Mouse (Mus musculus) adrenal gland, adult 2 months (tissue): Measurements from ENCODE around the gene Zdhhc16. TPM values are rescaled to one million over a fixed set of nuclear protein-coding genes. Genes with fewer than 3 reads are reported as not detected.

ENCODE experiments used
- DNase-seq: peaks from one replicate; pipeline ENCODE4 v3.0.0; 2021
- long read RNA-seq: library from polyadenylated mRNA; stranded (forward); transcript quantifications from one replicate; pipeline ENCODE4 v2.0.0, GENCODE M21; 2021
- polyA plus RNA-seq: library from polyadenylated mRNA; depleted of rRNA; stranded (reverse); fragments of >200 nt; gene quantifications from 2 replicates; pipeline ENCODE4 v1.2.3, GENCODE M21; 2012; rRNA removed
- total RNA-seq, 2 experiments: library from RNA; stranded (reverse); gene quantifications; 2 replicates each; pipeline ENCODE4 v1.2.3; 2021

Zdhhc16 gene
- total RNA-seq = 10 to 100 TPM; 26.0 to 26.2 TPM
- 56.9 and 73.6 TPM in 2 replicates for polyA plus RNA-seq
- long read RNA-seq, transcript Zdhhc16-201 (11 exons, 1,821 nt) = major isoform, 12 of 25 reads
- long read RNA-seq, partial matches to known transcripts = 0 of 25 reads
- long read RNA-seq, other reads (novel, unspliced or antisense) = 13 of 25 reads

DNA sequence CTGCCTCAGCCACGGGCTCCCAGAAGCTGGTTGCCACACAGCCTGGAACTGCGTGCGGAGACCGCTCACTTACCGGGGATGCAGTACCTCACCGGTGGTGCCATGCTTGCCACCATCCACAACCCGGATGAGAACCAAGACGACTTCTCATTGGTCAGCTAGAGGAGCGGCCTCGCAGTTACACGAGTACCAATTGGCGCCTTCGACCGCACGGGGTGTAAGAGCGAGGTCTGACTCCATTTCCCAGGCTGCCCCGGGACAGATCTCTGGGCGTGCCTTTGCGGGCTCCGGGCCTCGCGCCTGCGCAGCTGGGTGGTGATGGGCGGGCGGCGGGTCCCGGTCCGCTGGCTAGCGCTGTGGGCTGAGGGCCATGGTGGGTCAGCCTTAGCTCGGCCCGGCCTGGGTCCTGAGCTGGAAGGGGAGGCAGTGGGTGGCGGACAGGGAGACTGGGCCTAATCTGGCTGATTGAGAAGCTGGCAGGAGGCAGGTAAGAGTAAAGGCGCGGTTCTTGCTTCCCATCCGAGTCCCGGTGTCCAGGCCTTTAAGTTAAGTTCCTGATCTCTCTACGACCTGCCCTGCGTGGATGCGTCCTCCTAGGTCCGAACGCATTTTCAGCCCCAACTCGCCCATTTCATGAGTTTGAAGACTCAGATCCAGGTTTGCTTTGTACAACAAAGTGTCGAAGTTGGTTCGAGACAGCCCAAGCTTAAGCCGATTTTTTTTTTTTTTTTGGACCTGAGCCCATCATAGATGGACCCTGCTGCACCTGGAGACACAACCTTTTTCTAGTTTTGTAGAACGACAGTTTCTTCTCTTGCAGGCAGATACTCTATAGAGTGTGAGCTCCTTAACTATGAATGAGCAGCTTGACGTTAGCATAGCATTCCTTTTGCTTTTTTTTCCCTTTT lies at the start of gene Zdhhc16, which contains the start of gene Exosc1:
Gene Zdhhc16, plus strand, starts transcription at position 302 of the 908 bp plus-strand sequence.
Gene Exosc1, minus strand, starts transcription at position 245 of the 908 bp plus-strand sequence.
- peak; percentile 99 for DNase-seq

DNA sequence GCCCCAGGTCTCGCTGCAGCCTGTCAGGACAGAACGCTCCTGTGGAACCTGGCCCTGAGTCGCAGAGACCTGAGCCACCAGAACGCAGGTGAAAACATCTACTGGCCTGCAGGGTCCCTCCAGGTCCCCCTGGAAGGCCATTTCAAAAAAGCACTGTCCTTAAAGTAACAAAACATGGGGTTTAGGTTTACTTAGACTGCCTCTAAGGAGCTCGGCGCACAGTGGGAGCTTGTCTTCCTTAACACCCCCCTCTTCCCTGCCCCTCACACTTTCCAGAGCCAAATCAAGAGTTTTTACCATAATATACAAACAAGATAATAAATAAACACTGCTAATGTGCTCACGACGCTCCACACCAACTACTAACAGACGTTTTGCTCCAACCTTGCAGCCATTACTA lies 49.4 kb upstream of the Zdhhc16 start:
- DNase-seq = no peak

DNA sequence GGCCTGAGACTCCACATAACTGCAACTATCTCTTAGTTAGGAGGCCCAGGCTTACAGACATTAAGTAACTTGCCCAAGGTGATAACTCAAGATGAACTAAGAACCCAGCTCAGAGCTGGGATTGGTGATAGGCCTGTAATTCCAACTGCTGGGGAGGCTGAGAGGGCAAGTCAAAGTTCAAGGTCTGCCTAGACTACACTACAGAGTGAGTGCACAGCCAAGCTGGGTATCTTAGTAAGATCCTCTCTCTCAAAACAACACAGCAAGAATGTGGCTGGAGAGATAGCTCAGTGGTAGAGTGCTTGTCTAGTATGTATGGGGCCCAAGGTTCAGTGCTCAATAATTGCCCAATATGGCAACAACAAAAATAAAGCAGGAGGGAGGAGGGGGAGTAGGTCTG lies 45.1 kb upstream of the Zdhhc16 start:
- no peak for DNase-seq

DNA sequence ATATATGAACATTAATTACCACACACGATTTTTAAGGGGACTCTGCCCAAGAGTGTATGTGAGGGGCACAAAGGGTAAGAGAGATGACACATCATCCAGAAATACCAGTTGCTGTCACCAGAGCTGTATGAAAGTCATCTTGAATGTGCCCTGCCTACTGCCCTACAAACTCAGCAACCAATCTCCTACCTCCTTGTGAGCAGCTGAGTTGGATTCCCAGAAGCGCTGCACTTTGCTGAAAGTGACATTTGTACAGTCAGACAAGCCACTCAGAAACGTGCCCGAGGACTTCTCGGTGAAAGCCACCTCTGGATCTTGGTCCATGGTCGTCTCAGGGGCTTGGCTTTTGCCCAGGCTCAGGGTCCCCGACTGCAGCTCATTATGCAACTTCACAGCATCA lies 38.3 kb upstream of the Zdhhc16 start:
- DNase-seq = peak; percentile 30

GRCm38 (mm10) chr19:41895460-41896318 lies 37.6 kb upstream of the Zdhhc16 start, which contains the start of gene Rrp12:
Gene Rrp12, minus strand, starts transcription at chr19:41896173.
- peak; percentile 87 for DNase-seq

- DNase-seq = no peak
These were observed 37.0 kb upstream of the Zdhhc16 start for GRCm38 (mm10) chr19:41896319-41896711.

DNA sequence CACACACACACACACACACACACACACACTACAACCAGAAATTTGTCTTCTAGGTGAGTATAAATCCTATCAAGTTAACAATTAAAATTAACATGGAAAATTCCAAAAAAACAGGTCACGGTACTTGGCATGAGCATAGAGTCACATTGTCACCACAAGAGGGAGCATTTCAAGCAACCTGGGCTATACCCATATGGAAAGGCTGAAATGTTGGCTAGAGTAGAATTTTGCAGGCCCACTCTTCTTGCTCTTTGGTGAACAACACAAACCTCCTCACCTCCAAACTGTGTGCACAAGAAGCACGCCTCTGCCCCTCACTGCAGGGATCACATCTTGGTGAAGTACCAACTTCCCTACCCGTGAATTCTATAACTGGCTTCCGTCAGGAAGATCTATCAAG lies 34.4 kb upstream of the Zdhhc16 start:
- peak; percentile 44 for DNase-seq

DNA sequence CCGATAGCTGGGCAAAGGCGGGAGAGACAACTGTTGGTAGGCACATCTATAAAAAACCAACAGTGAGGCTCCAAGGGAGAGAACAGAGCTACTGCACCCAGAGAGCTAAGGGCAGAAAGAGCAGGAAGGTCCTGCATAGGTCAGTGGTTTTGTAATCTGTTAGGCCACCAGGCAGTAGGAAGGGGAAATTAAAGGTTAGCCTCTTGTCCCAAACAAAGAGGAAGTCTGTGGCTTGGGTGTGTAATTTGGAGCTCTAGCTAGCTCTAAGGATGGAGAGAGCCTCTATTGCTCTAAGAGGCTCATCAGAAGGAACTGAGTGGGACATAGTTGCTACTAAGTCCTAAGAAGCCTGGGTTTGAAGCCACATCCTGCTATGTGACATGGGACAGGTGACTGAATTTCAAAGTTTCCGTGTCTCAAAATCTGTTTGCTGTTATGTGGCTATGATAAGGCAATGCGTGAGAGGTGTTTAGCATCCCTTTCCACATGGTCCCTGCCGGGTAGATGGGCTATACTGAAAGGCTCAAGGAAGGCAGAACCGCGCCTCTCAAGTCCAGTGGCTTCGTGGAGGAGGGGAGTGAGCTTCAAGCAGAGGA lies 32.7 kb upstream of the Zdhhc16 start:
- no peak for DNase-seq

GRCm38 (mm10) chr19:41901696-41902095 lies 31.6 kb upstream of the Zdhhc16 start:
- DNase-seq = peak; percentile 20

- no peak for DNase-seq
These were observed 30.3 kb upstream of the Zdhhc16 start for GRCm38 (mm10) chr19:41902848-41903593.

DNA sequence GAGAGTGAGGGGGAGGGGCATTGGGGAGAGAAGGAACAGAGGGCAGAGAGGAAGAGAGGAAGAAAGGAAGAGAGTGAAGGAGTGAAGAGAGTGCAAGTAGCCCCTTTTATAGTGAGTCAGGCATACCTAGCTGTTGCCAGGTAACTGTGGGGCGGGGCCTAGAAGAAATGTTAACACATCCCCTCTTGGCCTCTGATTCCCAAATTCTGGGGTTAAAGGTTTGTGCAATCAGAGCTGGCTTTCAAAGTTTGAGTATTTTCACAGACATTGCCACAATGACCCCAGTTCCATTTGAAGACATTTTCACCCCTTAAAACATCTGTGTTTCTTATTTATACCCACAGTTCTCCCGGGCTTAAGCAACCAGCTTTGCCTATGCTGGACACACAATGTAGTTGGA lies 28.0 kb upstream of the Zdhhc16 start:
- DNase-seq = no peak

- DNase-seq = no peak
These were observed 26.8 kb upstream of the Zdhhc16 start for GRCm38 (mm10) chr19:41906311-41907078.

- no peak for DNase-seq
These were observed 26.1 kb upstream of the Zdhhc16 start for GRCm38 (mm10) chr19:41907079-41907760.

DNA sequence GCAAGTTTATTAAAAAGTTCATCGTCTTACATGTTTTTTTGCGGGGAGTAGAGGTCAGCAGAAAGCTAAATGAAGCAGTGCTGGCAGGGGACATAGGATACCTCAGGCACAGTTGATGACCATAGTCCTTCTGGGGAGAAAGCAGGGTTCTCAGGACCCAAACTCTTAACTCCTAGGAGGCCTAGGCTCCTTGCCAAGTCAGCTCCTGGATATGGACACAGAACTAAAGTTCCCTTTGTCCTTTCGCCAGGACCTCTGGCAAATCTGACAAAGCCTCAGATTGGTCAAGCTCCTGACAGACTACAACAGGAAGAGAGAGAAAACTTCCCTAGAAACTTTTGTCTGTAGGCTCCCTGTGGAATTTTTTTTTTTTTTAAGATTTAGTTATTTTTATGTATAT lies 24.5 kb upstream of the Zdhhc16 start:
- no peak for DNase-seq

- DNase-seq = no peak
These were observed 22.9 kb upstream of the Zdhhc16 start for GRCm38 (mm10) chr19:41910396-41910795.

GRCm38 (mm10) chr19:41911178-41912073 lies 21.9 kb upstream of the Zdhhc16 start, which contains the start of gene Pgam1:
Gene Pgam1, plus strand, starts transcription at chr19:41911923.
- DNase-seq = peak; percentile 98

- peak; percentile 87 for DNase-seq
These were observed 20.9 kb upstream of the Zdhhc16 start for GRCm38 (mm10) chr19:41912121-41913080.
